Mouse (Mus musculus): ENCODE measurements around the gene Olfr1314.

The Olfr1314 gene

GRCm38 (mm10) chr2:112096681-112097080 lies at the start of gene Olfr1314:
Gene Olfr1314, minus strand, starts transcription at chr2:112096781.
- no peak for DNase-seq (ENCODE audit: low spot score)

- DNase-seq (ENCODE audit: low spot score) = no peak
Measured at GRCm38 (mm10) chr2:112140029-112140428, 43.4 kb upstream of the Olfr1314 start, which contains the start of gene Olfr1317. Gene Olfr1317, plus strand, starts transcription at chr2:112140329.

DNA sequence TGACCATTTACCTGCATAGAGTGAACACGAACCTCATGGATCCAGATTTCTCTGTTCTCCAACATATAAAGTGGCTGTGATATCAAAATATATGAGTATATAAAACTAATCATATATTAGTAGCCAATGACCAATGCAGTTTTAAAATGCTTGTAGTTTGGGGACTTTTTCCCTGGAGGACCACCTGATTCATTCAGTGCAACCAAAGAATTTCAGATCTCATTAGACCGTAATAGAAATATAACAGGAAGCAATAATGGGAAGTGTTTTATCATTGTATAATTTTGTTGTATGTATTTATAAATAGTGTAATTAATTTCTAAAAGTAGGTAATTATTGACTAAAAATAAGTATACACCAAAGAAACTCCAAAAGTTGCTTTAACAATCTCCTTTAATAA lies 38.3 kb upstream of the Olfr1314 start, which contains the start of gene Olfr1316:
Olfr1316 (minus strand) TSS at position 101 of the 400 bp plus-strand sequence.
- no peak for DNase-seq (ENCODE audit: low spot score)

GRCm38 (mm10) chr2:112115340-112115739 lies 18.8 kb upstream of the Olfr1314 start, which contains the start of gene Olfr1315-ps1:
Gene Olfr1315-ps1, minus strand, starts transcription at chr2:112115440.
- DNase-seq (ENCODE audit: low spot score) = no peak

DNA sequence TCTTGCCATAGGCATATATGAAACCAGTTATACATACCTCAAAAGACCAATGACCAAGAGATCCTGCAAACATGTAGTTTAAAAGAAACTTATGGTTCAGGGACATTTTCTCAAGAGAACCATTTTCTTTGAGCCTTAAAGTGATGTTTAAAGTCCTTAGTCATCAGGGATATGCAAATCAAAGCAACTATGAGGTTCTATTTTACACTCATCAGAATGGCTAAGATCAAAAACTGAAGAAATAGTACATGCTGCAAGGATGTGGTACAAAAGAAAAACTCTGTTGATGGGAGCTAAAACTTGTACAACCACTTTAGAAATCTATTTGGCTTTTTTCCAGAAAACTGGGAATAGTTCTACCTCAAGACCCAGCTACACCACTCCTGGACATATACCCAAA lies 18.8 kb downstream of the Olfr1314 start, which contains the start of gene Olfr1313:
Olfr1313 (minus strand) TSS at position 101 of the 400 bp plus-strand sequence.
- DNase-seq (ENCODE audit: low spot score) = no peak

DNA sequence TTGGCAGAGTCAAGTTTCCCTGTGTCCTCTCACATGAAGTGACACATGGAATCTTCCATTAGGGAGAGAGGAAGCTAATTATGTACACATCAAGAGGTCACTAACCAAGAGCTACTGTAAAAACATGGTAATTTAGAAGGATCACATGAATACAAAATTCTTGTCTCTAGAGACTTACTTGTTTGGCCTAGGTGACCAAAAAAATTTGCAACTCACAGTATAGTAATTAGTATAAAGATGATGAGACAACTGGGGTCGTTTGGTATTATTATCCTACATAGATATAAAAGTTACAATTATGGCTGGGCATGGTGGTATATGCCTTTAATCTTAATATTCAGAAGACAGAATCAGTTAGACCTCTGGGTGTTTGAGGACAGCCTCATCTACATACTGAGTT lies 46.4 kb downstream of the Olfr1314 start, which contains the start of gene Olfr1312:
Olfr1312 (minus strand) TSS at position 101 of the 400 bp plus-strand sequence.
- DNase-seq (ENCODE audit: low spot score) = no peak

All from testis, postnatal 14 days (tissue).